Mouse (Mus musculus) thymus, postnatal 4 days (tissue): Measurements from ENCODE around the gene Tex37.

ENCODE experiments used
- DNase-seq: peaks from one replicate; pipeline ENCODE4 v3.0.0; 2021

Tex37 gene

DNA sequence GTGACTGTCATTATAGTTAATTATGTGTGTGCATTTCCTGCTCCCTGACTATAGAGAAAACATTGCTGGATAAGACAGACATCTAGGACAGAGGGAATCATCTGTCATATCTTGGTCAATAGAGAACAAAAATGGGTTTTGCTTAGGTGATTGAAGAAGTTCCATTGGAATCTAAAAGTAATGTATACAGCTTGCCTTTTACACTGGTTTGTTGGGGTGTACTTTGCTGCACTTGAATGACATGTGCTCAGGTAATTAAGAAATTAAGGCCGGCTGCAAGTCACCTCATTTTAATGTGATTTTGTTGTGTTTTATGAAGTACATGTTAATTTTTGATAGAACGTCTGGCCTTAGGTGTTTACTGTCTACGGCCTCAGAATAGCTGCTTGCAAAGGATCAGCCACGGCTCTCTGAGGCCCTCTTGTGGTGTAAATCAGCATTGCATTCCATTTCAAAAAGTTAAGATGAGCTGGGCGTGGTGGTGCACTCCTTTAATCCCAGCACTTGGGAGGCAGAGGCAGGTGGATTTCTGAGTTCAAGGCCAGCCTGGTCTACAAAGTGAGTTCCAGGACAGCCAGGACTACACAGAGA lies 37.9 kb downstream of the Tex37 start:
- DNase-seq, result peak; percentile 78

DNA sequence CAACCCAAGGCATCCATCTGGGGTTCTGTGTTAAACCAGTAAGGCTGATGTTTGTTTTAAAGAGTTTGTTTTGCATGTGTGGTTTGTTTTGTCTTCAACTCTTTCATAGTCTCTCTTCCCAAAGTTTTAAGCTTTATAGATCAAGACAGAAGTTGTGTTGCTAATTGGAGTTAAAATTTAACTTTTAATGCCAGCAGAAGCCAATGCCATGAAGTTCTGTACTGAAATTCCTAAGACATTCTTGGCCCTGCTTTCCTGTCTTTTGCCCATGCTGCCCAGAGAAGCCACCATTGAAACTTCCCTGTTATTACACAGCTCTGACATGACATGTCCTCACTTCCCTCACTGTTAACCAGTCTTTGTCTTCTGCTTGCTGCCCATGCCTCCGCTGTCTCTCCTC lies 43.7 kb downstream of the Tex37 start:
- DNase-seq, result no peak

DNA sequence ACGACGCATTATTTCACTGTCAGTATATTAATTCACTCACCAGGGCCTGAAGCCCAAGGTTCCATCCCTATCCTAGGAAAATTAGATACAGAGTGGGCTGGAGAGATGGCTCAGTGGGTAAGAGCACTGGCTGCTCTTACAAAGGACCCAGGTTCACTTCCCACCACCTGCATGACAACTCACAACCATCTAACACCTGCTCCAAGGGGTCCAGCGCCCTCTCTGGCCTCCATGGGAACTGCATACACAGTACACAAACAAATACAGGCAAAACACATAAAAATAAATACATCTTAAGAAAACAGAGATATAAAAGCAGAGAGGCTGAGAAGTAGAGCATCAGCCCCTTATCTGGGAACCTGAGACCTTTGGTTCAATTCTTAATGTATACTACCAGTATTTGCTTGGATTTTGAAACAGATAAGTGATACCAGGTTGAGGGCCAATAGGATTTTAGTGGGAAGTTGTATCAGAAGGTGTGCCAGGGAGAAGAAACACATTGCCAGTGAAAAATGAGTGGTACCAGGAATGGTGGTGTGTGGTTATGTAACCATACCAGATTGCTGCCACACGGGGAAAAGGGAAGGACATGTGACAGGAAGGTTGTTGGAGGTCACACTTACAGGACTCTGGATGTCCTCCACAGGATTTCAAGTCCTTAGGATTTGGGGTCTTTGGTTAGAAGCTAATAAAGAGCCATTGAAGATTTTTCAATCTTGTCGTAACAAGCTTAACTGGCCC lies 44.5 kb downstream of the Tex37 start:
- DNase-seq, result peak; percentile 56

DNA sequence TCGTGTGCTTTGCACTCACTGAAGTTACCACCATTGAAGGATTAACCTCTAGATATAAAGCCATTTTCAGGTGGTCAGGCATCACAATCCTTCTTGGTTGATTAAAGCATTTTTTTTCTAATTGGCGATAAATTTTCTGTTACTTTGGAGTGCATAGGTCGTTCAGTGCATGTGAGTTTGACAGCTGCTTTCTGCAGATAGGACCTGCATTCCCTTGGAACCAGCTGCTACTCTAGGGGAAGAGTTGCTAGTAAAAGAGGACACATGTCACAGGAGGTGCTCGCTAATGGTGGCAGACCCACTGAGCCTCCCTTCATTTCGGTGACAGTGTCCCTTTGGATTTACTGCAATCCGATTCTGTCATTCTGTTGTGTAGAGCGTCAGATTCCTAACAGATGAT lies 46.2 kb downstream of the Tex37 start:
- no peak for DNase-seq

DNA sequence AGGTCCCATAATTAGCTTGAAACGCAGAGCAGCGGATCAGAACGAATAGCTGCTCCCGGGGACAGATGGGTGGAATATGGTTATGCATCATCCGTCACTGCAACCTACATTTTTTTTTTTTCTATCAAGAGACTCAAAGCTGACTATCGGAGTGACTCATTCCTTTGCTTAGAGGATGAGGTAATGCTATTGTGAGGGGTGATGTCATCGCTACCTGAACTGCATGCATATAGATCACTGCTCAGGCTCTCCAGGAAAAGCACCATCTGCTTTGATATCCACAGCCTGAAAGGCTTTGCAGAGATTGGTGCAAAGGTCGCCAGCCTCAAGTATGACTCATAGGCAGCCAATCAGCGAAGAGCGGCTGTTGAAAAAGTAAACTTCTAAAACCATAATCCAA lies 46.6 kb downstream of the Tex37 start:
- DNase-seq, result no peak

DNA sequence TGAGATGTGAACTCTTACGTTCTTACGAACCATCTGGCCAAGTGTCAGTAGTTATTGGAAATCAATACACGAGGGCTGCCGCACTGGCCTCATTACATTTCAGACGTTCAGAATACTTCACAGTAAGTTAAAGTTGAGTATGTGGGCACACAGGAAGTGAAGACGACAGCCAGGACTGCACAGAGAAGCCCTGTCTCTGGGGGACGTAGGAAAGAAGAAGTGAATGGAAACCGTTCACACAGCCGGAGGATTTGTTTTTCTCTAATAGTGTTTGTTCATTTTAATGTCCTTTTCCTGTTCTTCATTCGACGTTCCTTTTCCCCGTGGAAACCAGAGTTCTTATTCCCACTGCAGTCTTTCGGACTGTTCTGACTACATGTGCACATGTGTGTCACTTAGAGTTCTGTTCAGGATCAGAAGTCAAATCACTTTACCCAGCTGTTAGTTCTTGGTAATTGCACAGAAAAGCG lies 47.2 kb downstream of the Tex37 start:
- DNase-seq, result no peak

DNA sequence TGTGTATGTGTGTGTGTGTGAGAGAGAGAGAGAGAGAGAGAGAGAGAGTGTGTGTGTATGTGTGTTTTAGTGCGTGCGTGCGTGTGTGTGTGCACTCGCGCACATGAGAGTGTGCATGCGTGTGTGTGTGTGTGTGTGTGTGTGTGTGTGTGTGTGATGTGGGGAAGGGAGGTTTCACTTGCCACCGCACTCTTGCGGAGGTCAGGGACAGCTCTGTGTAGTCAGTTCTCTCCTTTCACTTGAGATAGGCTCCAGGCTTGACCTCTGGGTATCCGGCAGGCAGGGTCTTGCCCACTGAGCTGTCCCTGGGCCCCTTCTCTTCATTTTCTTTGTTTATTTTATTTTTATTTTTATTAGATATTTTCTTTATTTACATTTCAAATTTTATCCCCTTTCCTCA lies 51.4 kb downstream of the Tex37 start:
- DNase-seq, result no peak

DNA sequence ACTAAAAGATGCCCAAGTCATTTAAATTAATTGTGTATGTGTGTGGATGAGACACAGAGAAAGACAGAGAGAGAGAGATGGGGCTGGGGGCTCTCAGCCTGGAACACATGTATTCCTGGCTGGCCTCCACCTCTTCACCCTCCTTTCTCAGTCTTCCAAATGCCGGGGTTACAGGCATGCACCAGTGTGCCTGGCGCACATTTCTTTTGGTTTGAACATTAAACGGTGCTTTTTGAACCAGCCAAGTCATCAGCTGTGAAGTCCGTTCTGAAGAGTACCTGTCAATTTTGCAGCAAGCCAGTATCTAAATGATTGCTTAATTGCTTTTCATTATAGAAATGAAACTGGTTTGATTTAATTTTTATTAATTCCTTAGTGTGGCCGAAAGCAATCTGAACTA lies 52.0 kb downstream of the Tex37 start:
- no peak for DNase-seq

DNA sequence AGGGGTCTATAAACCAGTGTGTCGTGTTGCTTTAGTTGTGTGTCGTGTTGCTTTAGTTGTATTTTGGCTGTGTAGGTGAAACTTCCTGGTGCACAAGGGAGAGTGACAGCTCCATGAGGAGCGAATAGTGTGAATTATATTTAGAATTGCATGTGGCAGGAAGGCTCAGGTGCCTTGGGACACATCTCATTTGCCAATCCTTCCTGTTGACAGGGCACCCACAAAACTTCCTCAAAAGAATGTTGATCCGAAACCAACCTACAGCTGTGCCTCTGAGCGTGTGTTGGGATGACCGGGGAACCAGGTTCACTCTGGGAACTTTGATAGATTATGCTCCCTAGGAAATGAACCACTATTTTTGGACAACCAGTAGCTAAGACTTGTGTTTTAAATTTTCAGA lies 54.4 kb downstream of the Tex37 start:
- DNase-seq, result no peak
